Mouse (Mus musculus) lung, embryonic 14.5 days (tissue): ENCODE measurements around the gene Chrm3. TPM values are rescaled to one million over a fixed set of nuclear protein-coding genes. Genes with fewer than 3 reads are reported as not detected.

Experiments
- ATAC-seq: fragments of 200-750 bp; cut with Nextera tagmentation; 2 replicates; pipeline ENCODE4 v1.8.0; 2017; ENCODE audit warnings: mild to moderate bottlenecking, moderate TSS enrichment, moderate library complexity; ENCODE audit not compliant: insufficient read depth
- DNase-seq: peaks from one replicate; pipeline ENCODE4 v3.0.0-alpha.2; 2015
- H3K27ac ChIP-seq: fragments of 300-500 bp; sonication (generic); 2 replicates; pipeline ENCODE4 v1.5.1; 2014; ENCODE audit warnings: low read depth, mild to moderate bottlenecking, moderate library complexity
- H3K27me3 ChIP-seq: fragments of 300-500 bp; sonication (generic); 2 replicates; pipeline ENCODE4 v1.6.1; 2014; ENCODE audit warnings: low read length, control low read depth; ENCODE audit not compliant: insufficient read depth
- H3K36me3 ChIP-seq: fragments of 300-500 bp; sonication (generic); 2 replicates; pipeline ENCODE4 v1.6.1; 2014; ENCODE audit warnings: control low read depth; ENCODE audit not compliant: insufficient read depth
- H3K4me1 ChIP-seq: fragments of 300-500 bp; sonication (generic); 2 replicates; pipeline ENCODE4 v1.6.1; 2014; ENCODE audit warnings: antibody characterized with exemption, control low read depth; ENCODE audit not compliant: insufficient read depth
- H3K4me2 ChIP-seq: fragments of 300-500 bp; sonication (generic); 2 replicates; pipeline ENCODE4 v1.6.1; 2014; ENCODE audit warnings: mild to moderate bottlenecking
- H3K4me3 ChIP-seq: fragments of 300-500 bp; sonication (generic); 2 replicates; pipeline ENCODE4 v1.5.1; 2014; ENCODE audit warnings: low read depth, low read length
- H3K9ac ChIP-seq: fragments of 300-500 bp; sonication (generic); 2 replicates; pipeline ENCODE4 v1.6.1; 2014
- H3K9me3 ChIP-seq: fragments of 300-500 bp; sonication (generic); 2 replicates; pipeline ENCODE4 v1.6.1; 2016; ENCODE audit warnings: low read depth, low read length, control low read depth
- CTCF ChIP-seq: IDR thresholded peaks from 2 replicates; pipeline ENCODE4 v1.5.1; 2016; ENCODE audit warnings: antibody characterized with exemption, low read depth
- WGBS: fragments of 180-500 bp; shearing (Covaris S2); extraction: QIAGEN DNeasy Blood & Tissue Kit; methylation state at CpG from one replicate; pipeline ENCODE4 v1.1.7; 2014; 5-methylcytosine and 5-hydroxymethylcytosine counted together
- polyA plus RNA-seq: library from polyadenylated mRNA; unstranded; fragments of >200 nt; fragmentation: Nextera tagmentation; extraction: Ambion mirVana; gene quantifications from 2 replicates; pipeline ENCODE4 v1.2.1, GENCODE M21; 2014

Gene Chrm3
- polyA plus RNA-seq, 1 experiment from 2014 or later = 0.42 TPM

GRCm38 (mm10) chr13:9992640-9993039, 368.0 kb downstream of the Chrm3 start:
- no peaks in the 10 kb centered on the region for H3K4me1 ChIP-seq
- ATAC-seq (no peak), DNase-seq (no peak)
- no peak overlapping the region for H3K4me3 ChIP-seq
- H3K27me3 ChIP-seq = no peaks in the 10 kb centered on the region
- WGBS = 71% methylated on average over 2 of the region's 2 CpGs
- no peak overlapping the region for H3K4me2 ChIP-seq
- no peaks in the 10 kb centered on the region for H3K36me3 ChIP-seq
- no peak for TF ChIP-seq CTCF
- H3K9me3 ChIP-seq = no peaks in the 10 kb centered on the region
- no peak overlapping the region for H3K27ac ChIP-seq
- no peak overlapping the region for H3K9ac ChIP-seq

DNA sequence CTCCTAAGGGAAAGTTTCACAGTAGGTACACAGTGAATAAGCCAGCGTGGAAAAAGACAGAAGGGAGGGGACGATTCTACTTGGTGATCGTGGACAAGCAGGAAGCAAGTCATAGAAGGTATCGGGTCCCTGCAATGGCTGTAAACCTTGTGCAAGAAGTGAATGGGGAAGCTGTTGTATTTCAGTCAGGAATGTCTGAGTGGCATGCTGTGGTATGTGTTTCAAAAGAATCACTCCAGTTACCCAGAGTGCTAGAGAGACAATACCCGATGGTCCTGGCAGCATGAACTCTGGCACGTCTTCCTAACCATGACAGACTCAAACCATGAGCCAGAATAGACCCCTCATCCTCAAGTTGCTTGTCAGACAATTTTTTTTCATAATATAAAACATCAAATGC, 375.0 kb downstream of the Chrm3 start:
- no peaks in the 10 kb centered on the region for H3K27me3 ChIP-seq
- H3K4me2 ChIP-seq = no peak overlapping the region
- DNase-seq = peak; percentile 4
- no peaks in the 10 kb centered on the region for H3K9me3 ChIP-seq
- no peaks in the 10 kb centered on the region for H3K36me3 ChIP-seq
- H3K4me3 ChIP-seq = no peak overlapping the region
- no peak overlapping the region for H3K9ac ChIP-seq
- TF ChIP-seq CTCF = no peak
- no peak for ATAC-seq
- H3K27ac ChIP-seq = no peak overlapping the region
- 61% methylated on average over 6 of the region's 6 CpGs for WGBS
- no peaks in the 10 kb centered on the region for H3K4me1 ChIP-seq

- no peak for ATAC-seq
- 76% methylated on average over 2 of the region's 2 CpGs for WGBS
- H3K9me3 ChIP-seq = no peaks in the 10 kb centered on the region
- no peak for DNase-seq
- no peak overlapping the region for H3K4me2 ChIP-seq
- H3K4me3 ChIP-seq = no peak overlapping the region
- H3K9ac ChIP-seq = no peak overlapping the region
- H3K27ac ChIP-seq = no peak overlapping the region
- H3K36me3 ChIP-seq = no peaks in the 10 kb centered on the region
- H3K4me1 ChIP-seq = no peaks in the 10 kb centered on the region
- TF ChIP-seq CTCF = no peak
- H3K27me3 ChIP-seq = no peaks in the 10 kb centered on the region
Measured at GRCm38 (mm10) chr13:9983293-9983692, 377.4 kb downstream of the Chrm3 start.

GRCm38 (mm10) chr13:9977699-9978098, 382.9 kb downstream of the Chrm3 start:
- no peak overlapping the region for H3K4me3 ChIP-seq

GRCm38 (mm10) chr13:9973742-9974321, 386.8 kb downstream of the Chrm3 start:
- no peak overlapping the region for H3K4me2 ChIP-seq
- WGBS = 69% methylated on average over 2 of the region's 2 CpGs
- H3K9ac ChIP-seq = no peak overlapping the region
- H3K27me3 ChIP-seq = no peaks in the 10 kb centered on the region
- H3K27ac ChIP-seq = no peak overlapping the region
- no peak overlapping the region for H3K4me3 ChIP-seq
- no peaks in the 10 kb centered on the region for H3K9me3 ChIP-seq
- DNase-seq (no peak), ATAC-seq (no peak)
- H3K4me1 ChIP-seq = no peaks in the 10 kb centered on the region
- H3K36me3 ChIP-seq = no peaks in the 10 kb centered on the region
- TF ChIP-seq CTCF = no peak

More at GRCm38 (mm10) chr13:9977699-9978098, 382.9 kb downstream of the Chrm3 start:
- Histone ChIP-seq H3K27me3 (no peaks in the 10 kb centered on the region), H3K9ac (no peak overlapping the region), H3K27ac (no peak overlapping the region), H3K36me3 (no peaks in the 10 kb centered on the region), H3K4me2 (no peak overlapping the region), H3K4me1 (no peaks in the 10 kb centered on the region), H3K9me3 (no peaks in the 10 kb centered on the region)
- DNase-seq (no peak), ATAC-seq (no peak)
- no peak for TF ChIP-seq CTCF
- WGBS = 82% methylated on average over 1 of the region's 1 CpGs

- Histone ChIP-seq H3K4me2 (no peak overlapping the region), H3K36me3 (no peaks in the 10 kb centered on the region), H3K9me3 (no peaks in the 10 kb centered on the region), H3K27me3 (no peaks in the 10 kb centered on the region), H3K9ac (no peak overlapping the region), H3K4me3 (no peak overlapping the region), H3K27ac (no peak overlapping the region), H3K4me1 (no peaks in the 10 kb centered on the region)
- WGBS = 56% methylated on average over 4 of the region's 4 CpGs
- DNase-seq = no peak
- TF ChIP-seq CTCF = no peak
- no peak; the same call in 1 of the 2 replicates for ATAC-seq
Measured at GRCm38 (mm10) chr13:9971845-9972244, 388.8 kb downstream of the Chrm3 start.

DNA sequence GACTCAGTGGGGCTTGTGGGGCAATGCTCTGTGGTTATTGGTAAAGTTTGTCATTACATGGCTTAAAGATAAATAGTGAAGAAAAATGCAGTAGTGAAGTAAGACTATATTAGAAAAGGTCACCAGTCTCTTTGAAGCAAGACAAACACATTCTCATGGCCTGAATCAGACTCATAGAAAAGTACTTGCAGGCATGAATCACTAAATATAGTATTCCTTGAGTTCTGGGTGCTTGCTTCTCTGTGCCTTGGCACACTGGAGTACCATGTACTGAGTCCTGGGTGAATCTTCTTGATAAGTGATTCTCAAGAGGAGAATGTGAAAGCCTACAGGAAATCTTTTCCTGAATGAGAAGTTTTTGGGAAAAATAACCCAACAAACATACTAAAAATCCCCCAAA, 408.0 kb downstream of the Chrm3 start:
- Histone ChIP-seq H3K27ac (no peak overlapping the region), H3K4me1 (no peaks in the 10 kb centered on the region), H3K27me3 (no peaks in the 10 kb centered on the region), H3K4me3 (no peak overlapping the region), H3K36me3 (no peaks in the 10 kb centered on the region), H3K9ac (no peak overlapping the region), H3K9me3 (no peaks in the 10 kb centered on the region), H3K4me2 (no peak overlapping the region)
- ATAC-seq (no peak), DNase-seq (no peak)
- TF ChIP-seq CTCF = no peak

- no peak for DNase-seq
- no peak for TF ChIP-seq CTCF
- H3K9me3 ChIP-seq = no peaks in the 10 kb centered on the region
- no peak overlapping the region for H3K4me2 ChIP-seq
- no peak for ATAC-seq
- H3K27me3 ChIP-seq = no peaks in the 10 kb centered on the region
- H3K4me1 ChIP-seq = no peaks in the 10 kb centered on the region
- no peaks in the 10 kb centered on the region for H3K36me3 ChIP-seq
- H3K9ac ChIP-seq = no peak overlapping the region
- H3K4me3 ChIP-seq = no peak overlapping the region
- 85% methylated on average over 1 of the region's 1 CpGs for WGBS
- no peak overlapping the region for H3K27ac ChIP-seq
Measured at GRCm38 (mm10) chr13:9951376-9951775, 409.3 kb downstream of the Chrm3 start.
